Mouse (Mus musculus): Measurements from ENCODE around the gene Kif6.

DNA sequence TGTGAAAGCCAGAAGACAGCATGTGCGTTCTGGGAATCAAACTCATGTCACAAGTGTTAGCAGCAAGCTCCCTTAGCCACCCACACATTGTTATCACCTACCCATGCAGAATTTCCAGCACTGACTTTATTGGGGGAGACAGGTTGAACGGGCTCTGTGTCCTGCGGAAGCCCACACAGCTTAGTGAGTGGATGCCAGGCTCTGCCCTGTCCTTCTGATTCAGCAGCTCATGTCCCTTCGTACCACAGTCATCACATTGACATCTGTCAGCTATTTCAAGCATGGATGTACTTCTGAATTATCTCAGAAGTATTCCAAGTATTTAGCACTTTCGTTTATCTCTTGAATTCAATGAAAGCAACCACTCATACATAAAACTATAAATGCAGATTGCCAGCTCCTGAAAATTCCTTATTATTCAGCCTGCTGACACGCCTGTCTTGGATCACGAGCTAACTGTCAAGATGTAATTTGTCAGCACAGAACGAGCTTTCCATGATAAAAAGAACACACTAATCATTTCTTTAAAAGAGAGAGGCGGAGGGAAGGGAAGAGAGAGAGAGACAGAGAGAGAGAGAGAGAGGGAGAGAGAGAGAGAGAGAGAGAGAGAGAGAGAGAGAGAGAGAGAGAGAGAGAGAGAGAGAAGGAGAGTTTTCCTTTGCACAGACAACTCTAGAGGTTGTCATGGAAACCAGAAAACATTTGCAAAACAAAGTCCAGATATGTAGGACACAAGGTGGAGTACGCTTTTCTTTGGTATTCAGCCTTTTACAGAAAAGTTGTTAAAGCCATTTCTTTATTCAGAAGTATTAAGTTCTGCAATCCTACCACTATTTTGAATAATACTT lies 75.9 kb downstream of the Kif6 start:
- TF ChIP-seq CTCF (IDR thresholded peaks at IDR 0.05; ENCODE audit: borderline replicate concordance, extremely low read depth, insufficient read depth, insufficient read length) (no peak), POLR2A (IDR thresholded peaks at IDR 0.05; ENCODE audit: borderline replicate concordance, extremely low read depth, insufficient read depth, insufficient read length, poor library complexity, severe bottlenecking) (no peak)
